Mouse (Mus musculus): ENCODE data around the gene Socs1. TPM values are rescaled to one million over a fixed set of nuclear protein-coding genes. Genes with fewer than 3 reads are reported as not detected.

Gene Socs1
- polyA plus RNA-seq, 1 experiment from 2014 or later = 0.77 TPM

DNA sequence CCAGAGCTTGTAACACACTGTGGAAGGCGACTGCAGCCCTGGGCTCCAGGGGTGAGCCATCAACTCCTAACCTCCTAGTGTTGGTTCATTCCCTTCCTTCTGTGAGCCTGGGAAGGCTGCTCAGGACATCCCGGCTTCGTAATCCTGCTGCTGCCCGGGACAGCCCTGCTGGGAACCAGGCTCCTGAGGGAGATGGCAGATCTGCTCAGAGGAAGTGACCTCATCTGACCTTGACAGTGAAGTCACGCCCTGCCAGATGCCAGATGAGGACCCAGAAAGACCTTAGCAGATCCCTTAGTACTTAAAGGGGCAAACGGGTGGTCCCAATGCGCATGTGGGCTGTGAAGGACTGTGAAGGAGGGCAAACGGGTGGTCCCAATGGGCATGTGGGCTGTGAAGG, 24.2 kb downstream of the Socs1 start:
- Histone ChIP-seq H3K27me3 (ENCODE audit: control insufficient read depth, insufficient read depth, low read depth, low read length) (peaks cover 2% of the 10 kb centered on the region; the same call in 1 of the 2 replicates), H3K36me3 (ENCODE audit: control insufficient read depth, insufficient read depth) (no peaks in the 10 kb centered on the region), H3K27ac (ENCODE audit: low read length) (no peak overlapping the region), H3K9me3 (replicated peaks; ENCODE audit: control insufficient read depth, low read length) (no peaks in the 10 kb centered on the region), H3K9ac (ENCODE audit: low read depth, low read length) (no peak overlapping the region), H3K4me1 (ENCODE audit: control insufficient read depth, low read depth, low read length) (no peaks in the 10 kb centered on the region), H3K4me2 (ENCODE audit: low read depth, low read length) (no peak overlapping the region), H3K4me3 (ENCODE audit: low read depth, low read length) (no peak overlapping the region)
- 53% methylated on average over 8 of the region's 8 CpGs for WGBS (ENCODE audit: insufficient replicate concordance)
- no peak for ATAC-seq (ENCODE audit: low read depth)

DNA sequence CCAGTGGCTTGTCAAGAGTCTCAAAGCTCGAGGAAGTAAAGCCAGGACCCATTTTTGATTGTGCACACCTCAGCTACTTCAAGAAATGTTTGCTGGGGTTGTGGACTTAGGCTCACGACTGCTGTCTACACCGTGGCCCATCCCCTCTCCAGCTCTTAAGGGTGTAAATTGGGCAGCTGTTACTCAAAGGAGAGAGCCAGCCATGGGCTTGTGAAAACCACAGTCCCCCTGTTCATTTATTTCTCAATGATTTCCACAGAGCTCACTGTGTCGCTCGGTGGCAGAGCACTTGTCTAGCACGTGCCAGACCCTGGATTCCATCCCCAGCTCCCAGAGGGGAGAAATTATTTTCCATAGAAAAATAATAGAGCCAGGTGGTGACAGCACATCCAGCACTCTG, 29.2 kb downstream of the Socs1 start:
- peaks cover 2% of the 10 kb centered on the region; the same call in 1 of the 2 replicates for H3K27me3 ChIP-seq (ENCODE audit: control insufficient read depth, insufficient read depth, low read depth, low read length)
- H3K27ac ChIP-seq (ENCODE audit: low read length) = no peak overlapping the region
- WGBS (ENCODE audit: insufficient replicate concordance) = 48% methylated on average over 6 of the region's 6 CpGs
- no peak overlapping the region for H3K9ac ChIP-seq (ENCODE audit: low read depth, low read length)
- H3K9me3 ChIP-seq (replicated peaks; ENCODE audit: control insufficient read depth, low read length) = no peaks in the 10 kb centered on the region
- no peaks in the 10 kb centered on the region for H3K4me1 ChIP-seq (ENCODE audit: control insufficient read depth, low read depth, low read length)
- H3K4me2 ChIP-seq (ENCODE audit: low read depth, low read length) = no peak overlapping the region
- ATAC-seq (ENCODE audit: low read depth) = no peak
- H3K36me3 ChIP-seq (ENCODE audit: control insufficient read depth, insufficient read depth) = no peaks in the 10 kb centered on the region
- no peak overlapping the region for H3K4me3 ChIP-seq (ENCODE audit: low read depth, low read length)

DNA sequence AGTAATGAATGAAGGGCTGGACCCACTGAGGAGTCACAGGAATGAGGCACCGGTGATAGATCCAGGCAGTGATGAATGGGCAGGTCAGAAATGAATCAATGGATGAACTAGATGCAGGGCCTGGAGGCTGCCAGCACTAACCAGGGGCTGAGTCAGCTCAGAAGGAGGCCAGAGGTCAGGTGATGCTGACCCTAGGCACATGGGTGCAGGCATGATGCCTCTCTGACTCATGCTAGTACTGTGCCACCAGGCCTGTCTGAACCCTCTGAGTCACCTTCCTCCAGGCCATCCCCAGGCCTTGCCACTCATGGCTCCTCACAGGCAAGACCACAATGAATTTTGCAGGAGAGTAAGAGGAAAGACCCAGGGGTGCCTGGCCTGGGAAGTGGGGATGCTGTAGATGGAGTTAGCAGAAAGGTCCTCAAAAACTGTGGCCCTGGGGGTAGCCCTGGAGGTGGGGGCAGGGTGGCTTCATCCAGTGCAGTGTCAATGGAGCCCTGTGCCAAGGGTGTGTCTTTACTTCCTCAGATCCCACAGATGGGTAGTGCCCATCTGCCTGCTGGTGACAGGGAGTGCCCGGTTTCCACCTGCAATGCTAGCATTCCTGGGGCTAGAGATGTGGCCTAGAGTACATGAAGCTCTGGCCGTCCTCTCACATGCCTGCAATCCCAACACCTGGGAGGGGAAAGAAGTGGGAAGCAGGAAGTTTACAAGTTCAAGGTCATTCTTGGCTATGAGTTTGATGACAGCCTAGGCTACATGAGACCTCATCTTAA, 30.6 kb downstream of the Socs1 start:
- no peak for ATAC-seq (ENCODE audit: low read depth)
- no peak overlapping the region for H3K4me3 ChIP-seq (ENCODE audit: low read depth, low read length)

DNA sequence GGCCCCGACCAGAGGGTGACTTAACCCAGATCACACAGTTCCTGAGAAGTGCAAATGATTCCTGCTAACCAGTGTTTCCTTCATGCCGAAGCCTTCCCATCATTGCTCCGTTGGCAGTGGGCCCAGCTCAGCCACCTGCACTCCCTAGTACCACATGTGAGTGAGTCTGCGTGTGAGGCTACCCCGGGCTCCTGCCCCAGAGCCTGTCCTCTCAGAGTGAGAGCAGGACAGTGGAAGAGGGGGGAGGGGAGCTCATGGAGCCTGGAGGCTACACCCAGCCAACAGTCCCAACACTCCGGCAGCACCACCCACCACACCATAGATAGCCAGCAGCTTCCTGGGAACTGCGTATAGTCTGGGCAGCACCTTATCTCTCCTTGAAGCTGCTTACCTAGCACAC, 35.5 kb downstream of the Socs1 start:
- ATAC-seq (ENCODE audit: low read depth) = no peak
- Histone ChIP-seq H3K9me3 (replicated peaks; ENCODE audit: control insufficient read depth, low read length) (no peaks in the 10 kb centered on the region), H3K4me3 (ENCODE audit: low read depth, low read length) (no peak overlapping the region), H3K27ac (ENCODE audit: low read length) (no peak overlapping the region), H3K4me1 (ENCODE audit: control insufficient read depth, low read depth, low read length) (no peaks in the 10 kb centered on the region), H3K36me3 (ENCODE audit: control insufficient read depth, insufficient read depth) (no peaks in the 10 kb centered on the region), H3K4me2 (ENCODE audit: low read depth, low read length) (no peak overlapping the region), H3K9ac (ENCODE audit: low read depth, low read length) (no peak overlapping the region), H3K27me3 (ENCODE audit: control insufficient read depth, insufficient read depth, low read depth, low read length) (no peaks in the 10 kb centered on the region)
- 62% methylated on average over 7 of the region's 7 CpGs for WGBS (ENCODE audit: insufficient replicate concordance)

More for the DNA sequence above, 30.6 kb downstream of the Socs1 start:
- peaks cover under 1% of the 10 kb centered on the region; the same call in 1 of the 2 replicates for H3K27me3 ChIP-seq (ENCODE audit: control insufficient read depth, insufficient read depth, low read depth, low read length)
- WGBS (ENCODE audit: insufficient replicate concordance) = 57% methylated on average over 3 of the region's 3 CpGs
- no peak overlapping the region for H3K4me2 ChIP-seq (ENCODE audit: low read depth, low read length)
- no peak overlapping the region for H3K27ac ChIP-seq (ENCODE audit: low read length)
- no peaks in the 10 kb centered on the region for H3K36me3 ChIP-seq (ENCODE audit: control insufficient read depth, insufficient read depth)
- H3K9ac ChIP-seq (ENCODE audit: low read depth, low read length) = no peak overlapping the region
- H3K4me1 ChIP-seq (ENCODE audit: control insufficient read depth, low read depth, low read length) = no peaks in the 10 kb centered on the region
- H3K9me3 ChIP-seq (replicated peaks; ENCODE audit: control insufficient read depth, low read length) = no peaks in the 10 kb centered on the region

DNA sequence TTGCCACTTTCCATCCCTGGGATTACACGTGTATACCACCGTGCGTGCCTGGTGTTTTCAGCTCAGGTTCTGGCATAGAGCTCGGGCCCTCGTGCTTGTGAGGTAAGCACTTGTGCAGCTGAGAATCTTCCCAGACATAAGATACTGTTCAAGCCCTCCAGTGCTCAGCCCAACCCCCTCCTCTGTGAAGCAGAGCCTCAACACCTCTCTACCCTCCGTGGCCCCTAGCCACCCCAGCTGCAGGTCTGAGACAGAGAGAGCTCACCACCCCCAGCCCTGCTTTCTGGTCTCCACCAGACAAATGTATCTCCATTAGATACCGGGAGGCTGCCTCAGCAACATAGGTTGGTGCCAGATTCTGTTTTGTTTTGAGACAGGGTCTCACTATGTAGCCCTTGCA, 36.1 kb downstream of the Socs1 start:
- Histone ChIP-seq H3K9me3 (replicated peaks; ENCODE audit: control insufficient read depth, low read length) (no peaks in the 10 kb centered on the region), H3K4me2 (ENCODE audit: low read depth, low read length) (no peak overlapping the region), H3K4me1 (ENCODE audit: control insufficient read depth, low read depth, low read length) (no peaks in the 10 kb centered on the region), H3K9ac (ENCODE audit: low read depth, low read length) (no peak overlapping the region), H3K27me3 (ENCODE audit: control insufficient read depth, insufficient read depth, low read depth, low read length) (no peaks in the 10 kb centered on the region), H3K36me3 (ENCODE audit: control insufficient read depth, insufficient read depth) (no peaks in the 10 kb centered on the region), H3K27ac (ENCODE audit: low read length) (no peak overlapping the region), H3K4me3 (ENCODE audit: low read depth, low read length) (no peak overlapping the region)
- ATAC-seq (ENCODE audit: low read depth) = no peak
- WGBS (ENCODE audit: insufficient replicate concordance) = 53% methylated on average over 7 of the region's 7 CpGs

DNA sequence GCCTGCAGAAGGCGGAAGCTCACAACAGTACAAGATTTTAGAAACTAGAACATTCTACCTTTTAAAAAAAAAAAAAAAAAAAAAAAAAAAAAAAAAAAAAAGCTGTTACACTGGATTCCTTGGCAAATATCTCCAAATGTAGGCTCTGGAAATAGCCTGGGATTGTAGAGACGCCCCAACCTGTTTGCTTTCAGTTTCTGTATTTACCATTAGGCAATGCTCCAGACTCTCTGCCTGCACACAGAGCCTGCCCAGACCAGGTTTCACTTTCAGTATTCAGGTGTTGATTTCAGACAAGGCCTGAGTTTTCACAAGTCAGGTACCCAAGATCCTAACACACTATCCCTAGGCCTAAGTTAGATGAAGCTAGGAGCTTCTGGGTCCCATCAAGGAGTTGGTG, 44.3 kb downstream of the Socs1 start:
- Histone ChIP-seq H3K4me3 (ENCODE audit: low read depth, low read length) (no peak overlapping the region), H3K36me3 (ENCODE audit: control insufficient read depth, insufficient read depth) (no peaks in the 10 kb centered on the region), H3K4me2 (ENCODE audit: low read depth, low read length) (no peak overlapping the region), H3K9me3 (replicated peaks; ENCODE audit: control insufficient read depth, low read length) (no peaks in the 10 kb centered on the region), H3K4me1 (ENCODE audit: control insufficient read depth, low read depth, low read length) (peaks cover 2% of the 10 kb centered on the region), H3K9ac (ENCODE audit: low read depth, low read length) (no peak overlapping the region), H3K27me3 (ENCODE audit: control insufficient read depth, insufficient read depth, low read depth, low read length) (no peaks in the 10 kb centered on the region), H3K27ac (ENCODE audit: low read length) (no peak overlapping the region)
- peak; percentile 66 for ATAC-seq (ENCODE audit: low read depth)
- WGBS (ENCODE audit: insufficient replicate concordance) = 56% methylated on average over 2 of the region's 2 CpGs

DNA sequence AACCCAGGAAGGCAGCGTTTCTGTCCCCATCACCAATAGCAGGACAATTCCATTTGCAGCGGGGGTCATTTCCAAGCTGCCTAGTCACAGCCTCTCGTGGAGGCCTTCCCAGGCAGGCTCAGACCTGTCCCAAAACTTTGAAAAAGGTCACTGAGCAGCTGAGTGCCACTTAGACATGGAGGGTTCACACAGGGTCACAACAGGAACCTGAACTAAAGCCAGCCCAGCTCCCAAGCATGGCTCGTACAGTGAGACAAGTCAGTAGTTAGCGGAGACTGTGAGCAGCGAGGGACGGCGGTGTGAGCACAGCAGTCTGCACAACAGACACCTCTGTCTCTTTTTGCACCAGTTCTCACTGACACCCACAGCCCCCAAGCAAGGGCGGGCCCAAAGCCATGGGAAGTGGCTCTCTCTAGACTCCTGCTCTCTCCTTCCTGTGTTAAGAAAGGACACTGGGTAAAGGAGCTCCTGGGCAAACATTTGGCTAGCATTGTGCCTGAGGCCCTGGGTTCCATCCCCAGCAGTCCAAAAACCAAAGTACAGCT, 45.4 kb downstream of the Socs1 start:
- no peak overlapping the region for H3K4me2 ChIP-seq (ENCODE audit: low read depth, low read length)
- H3K36me3 ChIP-seq (ENCODE audit: control insufficient read depth, insufficient read depth) = no peaks in the 10 kb centered on the region
- 57% methylated on average over 9 of the region's 9 CpGs for WGBS (ENCODE audit: insufficient replicate concordance)
- H3K4me3 ChIP-seq (ENCODE audit: low read depth, low read length) = no peak overlapping the region
- H3K9ac ChIP-seq (ENCODE audit: low read depth, low read length) = no peak overlapping the region
- ATAC-seq (ENCODE audit: low read depth) = no peak
- H3K4me1 ChIP-seq (ENCODE audit: control insufficient read depth, low read depth, low read length) = peaks cover 2% of the 10 kb centered on the region
- H3K9me3 ChIP-seq (replicated peaks; ENCODE audit: control insufficient read depth, low read length) = no peaks in the 10 kb centered on the region
- H3K27ac ChIP-seq (ENCODE audit: low read length) = no peak overlapping the region
- no peaks in the 10 kb centered on the region for H3K27me3 ChIP-seq (ENCODE audit: control insufficient read depth, insufficient read depth, low read depth, low read length)

DNA sequence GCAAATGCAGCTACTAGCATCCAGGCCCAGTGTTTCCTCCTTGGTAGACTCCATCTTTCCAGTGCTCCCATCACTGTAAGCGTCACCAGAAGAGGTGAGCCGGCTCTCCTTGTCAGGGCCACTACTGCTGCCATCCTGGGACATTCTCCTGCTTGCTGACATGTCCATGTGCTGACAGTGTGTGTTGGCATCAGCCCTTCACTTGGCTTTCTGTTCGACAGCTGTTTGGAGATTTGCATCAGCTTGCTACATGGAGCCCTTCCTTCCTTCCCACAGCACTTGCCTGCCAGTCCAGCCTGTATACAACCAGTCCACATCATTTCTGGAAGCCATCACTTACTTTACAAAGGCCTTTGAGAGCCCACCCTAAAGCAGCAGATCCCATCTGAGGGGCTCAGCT, 46.5 kb downstream of the Socs1 start:
- Histone ChIP-seq H3K9me3 (replicated peaks; ENCODE audit: control insufficient read depth, low read length) (no peaks in the 10 kb centered on the region), H3K4me2 (ENCODE audit: low read depth, low read length) (no peak overlapping the region), H3K36me3 (ENCODE audit: control insufficient read depth, insufficient read depth) (no peaks in the 10 kb centered on the region), H3K4me1 (ENCODE audit: control insufficient read depth, low read depth, low read length) (peaks cover 2% of the 10 kb centered on the region), H3K27ac (ENCODE audit: low read length) (no peak overlapping the region), H3K27me3 (ENCODE audit: control insufficient read depth, insufficient read depth, low read depth, low read length) (no peaks in the 10 kb centered on the region), H3K4me3 (ENCODE audit: low read depth, low read length) (no peak overlapping the region), H3K9ac (ENCODE audit: low read depth, low read length) (no peak overlapping the region)
- WGBS (ENCODE audit: insufficient replicate concordance) = 57% methylated on average over 3 of the region's 3 CpGs
- no peak for ATAC-seq (ENCODE audit: low read depth)

DNA sequence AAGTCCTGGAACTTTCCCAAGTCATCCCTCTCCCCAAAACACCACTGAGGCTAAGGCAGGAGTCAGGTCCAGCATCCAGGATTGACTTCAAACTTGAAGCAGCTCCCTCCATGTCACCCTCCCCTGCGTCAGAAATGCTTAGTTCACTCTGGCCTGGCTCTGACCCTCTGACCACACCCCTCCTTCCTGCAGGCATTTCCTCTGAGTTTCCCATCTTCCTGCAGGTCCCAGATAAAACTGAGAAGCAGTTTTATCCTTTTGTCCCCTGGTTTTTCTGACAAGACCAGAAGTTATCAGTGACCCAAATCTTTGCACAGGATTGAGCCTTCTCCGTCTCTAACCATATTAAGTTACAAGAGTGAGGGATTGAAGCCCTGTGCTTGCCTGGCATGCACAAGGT, 47.8 kb downstream of the Socs1 start:
- ATAC-seq (ENCODE audit: low read depth) = no peak

More for the DNA sequence above, 47.8 kb downstream of the Socs1 start:
- Histone ChIP-seq H3K9me3 (replicated peaks; ENCODE audit: control insufficient read depth, low read length) (no peaks in the 10 kb centered on the region), H3K36me3 (ENCODE audit: control insufficient read depth, insufficient read depth) (no peaks in the 10 kb centered on the region), H3K27me3 (ENCODE audit: control insufficient read depth, insufficient read depth, low read depth, low read length) (no peaks in the 10 kb centered on the region), H3K4me1 (ENCODE audit: control insufficient read depth, low read depth, low read length) (peaks cover 7% of the 10 kb centered on the region), H3K4me2 (ENCODE audit: low read depth, low read length) (no peak overlapping the region), H3K4me3 (ENCODE audit: low read depth, low read length) (no peak overlapping the region), H3K27ac (ENCODE audit: low read length) (no peak overlapping the region), H3K9ac (ENCODE audit: low read depth, low read length) (no peak overlapping the region)
- 27% methylated on average over 2 of the region's 2 CpGs for WGBS (ENCODE audit: insufficient replicate concordance)

Measured in liver, embryonic 16.5 days (tissue).